ENCODE assay signal across 20 mouse cellular contexts in genomic region chr15:101414807-101415565, GRCm38 (mm10). TPM values are rescaled to one million over a fixed set of nuclear protein-coding genes. Genes with fewer than 3 reads are reported as not detected.
DNase-seq lines count a peak whose midpoint lies in the region; ATAC-seq and TF ChIP-seq lines count a peak whose summit lies in the region.
"Had no signal": no experiment of that assay in that cellular context is flagged by ENCODE, and none has a peak within 500 bp of the region (broad histone marks: within the 10 kb centered on the region; RNA-seq: fewer than 3 reads in every experiment).

No protein-coding gene starts in this region.

- 32% methylated on average over 11 of the region's 11 CpGs for WGBS in cerebellum, adult 2 months
- WGBS in intestine, embryonic 14.5 days: 40% methylated on average over 11 of the region's 11 CpGs
- 40% methylated on average over 11 of the region's 11 CpGs for WGBS in stomach, postnatal 0 days
- WGBS in midbrain, embryonic 15.5 days: 42% methylated on average over 11 of the region's 11 CpGs

- no peak for TF ChIP-seq EP300 in stomach, postnatal 0 days (optimal IDR thresholded peaks at IDR 0.05)

- no peak overlapping the region for H3K4me3 ChIP-seq in cerebellum, adult 2 months (replicated peaks; ENCODE audit: insufficient read depth, low read depth, low read length)
- H3K4me3 ChIP-seq in intestine, embryonic 14.5 days (ENCODE audit: low read depth, low read length): no peak overlapping the region
- no peak overlapping the region for H3K4me3 ChIP-seq in stomach, postnatal 0 days (ENCODE audit: low read depth, low read length)
- no peak overlapping the region for H3K4me3 ChIP-seq in midbrain, embryonic 15.5 days
- H3K4me3 ChIP-seq: embryonic facial prominence, embryonic 13.5 days; forebrain, embryonic 12.5 days; heart, embryonic 12.5 days; neural tube, embryonic 12.5 days had no signal

- DNase-seq in lung, postnatal 36 days: peak; percentile 16
- no peak for DNase-seq in lung, postnatal 10 days
- DNase-seq in cerebellum, adult 2 months: peak; percentile 57 to 62
- no peak for DNase-seq in intestine, embryonic 14.5 days (ENCODE audit: low spot score)
- peak; percentile 55 for DNase-seq in stomach, postnatal 0 days (ENCODE audit: low spot score)
- DNase-seq in adipocyte (ENCODE audit: low spot score): no peak
- DNase-seq in neural tube, embryonic 10.5 days (ENCODE audit: extremely low spot score, low spot score): no peak
- DNase-seq: gastrocnemius, postnatal 36 days; right cerebral cortex, postnatal 14 days; thymus, postnatal 14 days had no signal

- peak; percentile 61 for ATAC-seq in intestine, embryonic 14.5 days (replicated peaks; ENCODE audit: low FRiP score, low TSS enrichment, low read depth)
- ATAC-seq in stomach, postnatal 0 days (ENCODE audit: low FRiP score, low TSS enrichment): peak; percentile 63
- ATAC-seq in midbrain, embryonic 15.5 days (replicated peaks): no peak
- ATAC-seq: activated CD4-positive, CD25-positive, alpha-beta regulatory T cell, adult 4 months; CD4-positive, CD25-positive, alpha-beta regulatory T cell, adult 4 months; midbrain, embryonic 16.5 days had no signal

- no peak overlapping the region for H3K4me2 ChIP-seq in intestine, embryonic 14.5 days (ENCODE audit: low read length)
- H3K4me2 ChIP-seq in stomach, postnatal 0 days (replicated peaks; ENCODE audit: low read depth): no peak overlapping the region
- no peak overlapping the region for H3K4me2 ChIP-seq in midbrain, embryonic 15.5 days
- H3K4me2 ChIP-seq: embryonic facial prominence, embryonic 13.5 days; forebrain, embryonic 12.5 days; heart, embryonic 12.5 days; neural tube, embryonic 12.5 days had no signal

- no peak overlapping the region for H3K9ac ChIP-seq in intestine, embryonic 14.5 days (ENCODE audit: low read length)
- no peak overlapping the region for H3K9ac ChIP-seq in stomach, postnatal 0 days (ENCODE audit: low read length)
- no peak overlapping the region for H3K9ac ChIP-seq in midbrain, embryonic 15.5 days
- H3K9ac ChIP-seq: embryonic facial prominence, embryonic 13.5 days; forebrain, embryonic 12.5 days; heart, embryonic 12.5 days; liver, embryonic 14.5 days had no signal

- no peaks in the 10 kb centered on the region for H3K9me3 ChIP-seq in intestine, embryonic 14.5 days (ENCODE audit: control insufficient read depth, low read length)
- H3K9me3 ChIP-seq in stomach, postnatal 0 days (ENCODE audit: control insufficient read depth, low read length): no peaks in the 10 kb centered on the region
- no peaks in the 10 kb centered on the region for H3K9me3 ChIP-seq in midbrain, embryonic 15.5 days
- H3K9me3 ChIP-seq: embryonic facial prominence, embryonic 13.5 days; forebrain, embryonic 12.5 days; heart, embryonic 12.5 days; neural tube, embryonic 12.5 days had no signal

- no peaks in the 10 kb centered on the region for H3K27me3 ChIP-seq in cerebellum, adult 2 months (ENCODE audit: control insufficient read depth, insufficient read depth, low read length)
- peaks cover 8% of the 10 kb centered on the region; the same call in 1 of the 2 replicates for H3K27me3 ChIP-seq in intestine, embryonic 14.5 days (replicated peaks; ENCODE audit: control insufficient read depth, insufficient read depth, low read length)
- no peaks in the 10 kb centered on the region for H3K27me3 ChIP-seq in stomach, postnatal 0 days (ENCODE audit: control insufficient read depth, insufficient read depth, low read length)
- peaks cover 10% of the 10 kb centered on the region for H3K27me3 ChIP-seq in midbrain, embryonic 15.5 days (replicated peaks)

- H3K36me3 ChIP-seq in intestine, embryonic 14.5 days (ENCODE audit: control insufficient read depth, insufficient read depth, low read length): no peaks in the 10 kb centered on the region
- no peaks in the 10 kb centered on the region for H3K36me3 ChIP-seq in stomach, postnatal 0 days (ENCODE audit: control insufficient read depth, insufficient read depth, low read length)
- no peaks in the 10 kb centered on the region for H3K36me3 ChIP-seq in midbrain, embryonic 15.5 days (replicated peaks)
- H3K36me3 ChIP-seq: embryonic facial prominence, embryonic 13.5 days; forebrain, embryonic 12.5 days; heart, embryonic 12.5 days; neural tube, embryonic 12.5 days had no signal

- peaks cover 22% of the 10 kb centered on the region for H3K4me1 ChIP-seq in cerebellum, adult 2 months (ENCODE audit: control insufficient read depth, insufficient read depth, low read length)
- H3K4me1 ChIP-seq in intestine, embryonic 14.5 days (replicated peaks; ENCODE audit: control insufficient read depth, insufficient read depth, low read length): 0 out of 2 replicates have a peak, but pooled peaks cover 5% of the 10 kb centered on the region
- no peaks in the 10 kb centered on the region for H3K4me1 ChIP-seq in stomach, postnatal 0 days (replicated peaks; ENCODE audit: control insufficient read depth, insufficient read depth)
- H3K4me1 ChIP-seq in midbrain, embryonic 15.5 days: peaks cover 3% of the 10 kb centered on the region; the same call in 1 of the 2 replicates
- H3K4me1 ChIP-seq: forebrain, embryonic 12.5 days; neural tube, embryonic 12.5 days had no signal

- no peak overlapping the region for H3K27ac ChIP-seq in cerebellum, adult 2 months (ENCODE audit: insufficient read depth, low read length)
- no peak overlapping the region for H3K27ac ChIP-seq in intestine, embryonic 14.5 days (ENCODE audit: low read depth)
- H3K27ac ChIP-seq in stomach, postnatal 0 days (replicated peaks): peak overlapping the region; percentile 45; the same call in 1 of the 2 replicates
- H3K27ac ChIP-seq in midbrain, embryonic 15.5 days: no peak overlapping the region
- H3K27ac ChIP-seq: embryonic facial prominence, embryonic 13.5 days; forebrain, embryonic 12.5 days; liver, embryonic 14.5 days; neural tube, embryonic 12.5 days had no signal

- no peak for TF ChIP-seq CTCF in cerebellum, adult 2 months (IDR thresholded peaks at IDR 0.05; ENCODE audit: borderline replicate concordance, insufficient read depth, low read depth, low read length)
- TF ChIP-seq CTCF in stomach, postnatal 0 days (IDR thresholded peaks at IDR 0.05; ENCODE audit: low read depth): no peak

- no peak for TF ChIP-seq POLR2A in cerebellum, adult 2 months (IDR thresholded peaks at IDR 0.05; ENCODE audit: borderline replicate concordance, insufficient read depth, low read length)

RNA-seq across cellular contexts. Expression of gene Krt7, which starts 4.1 kb away (rescaled TPM):
- 0.33 and 0.36 TPM in 2 replicates for polyA plus RNA-seq in cerebellum, adult 2 months (2012; rRNA removed)
- polyA plus RNA-seq in intestine, embryonic 14.5 days (2014; fragmentation: Nextera tagmentation; extraction: Ambion mirVana): 104 and 108 TPM in 2 replicates
- polyA plus RNA-seq in stomach, postnatal 0 days (2015; fragmentation: Nextera tagmentation; extraction: Ambion mirVana): 191 and 207 TPM in 2 replicates
- polyA plus RNA-seq in midbrain, embryonic 15.5 days (2015; fragmentation: Nextera tagmentation; extraction: Ambion mirVana): 0.52 and 0.62 TPM in 2 replicates
- polyA plus RNA-seq: activated CD4-positive, CD25-positive, alpha-beta regulatory T cell, adult 4 months had no signal

RNA-seq across cellular contexts. Expression of gene Krt87, which starts 23.6 kb away (rescaled TPM):
- 0.13 and 0.15 TPM in 2 replicates for polyA plus RNA-seq in cerebellum, adult 2 months (2012; rRNA removed)
- 0.17 TPM in 1 of 2 replicates, not detected in the other for polyA plus RNA-seq in intestine, embryonic 14.5 days (2014; fragmentation: Nextera tagmentation; extraction: Ambion mirVana)
- 0.23 and 0.24 TPM in 2 replicates for polyA plus RNA-seq in stomach, postnatal 0 days (2015; fragmentation: Nextera tagmentation; extraction: Ambion mirVana)
- 0.40 and 0.83 TPM in 2 replicates for polyA plus RNA-seq in midbrain, embryonic 15.5 days (2015; fragmentation: Nextera tagmentation; extraction: Ambion mirVana)
- polyA plus RNA-seq: heart, embryonic 12.5 days; limb, embryonic 11.5 days; liver, embryonic 14.5 days had no signal

RNA-seq across cellular contexts. Expression of gene Krt88, which starts 32.6 kb away (rescaled TPM):
- polyA plus RNA-seq in cerebellum, adult 2 months (2012; rRNA removed): not detected in 2 replicates
- polyA plus RNA-seq in intestine, embryonic 14.5 days (2014; fragmentation: Nextera tagmentation; extraction: Ambion mirVana): not detected in 2 replicates
- 0.15 TPM in 1 of 2 replicates, not detected in the other for polyA plus RNA-seq in stomach, postnatal 0 days (2015; fragmentation: Nextera tagmentation; extraction: Ambion mirVana)
- polyA plus RNA-seq in midbrain, embryonic 15.5 days (2015; fragmentation: Nextera tagmentation; extraction: Ambion mirVana): not detected in 2 replicates
- polyA plus RNA-seq: activated CD4-positive, CD25-positive, alpha-beta regulatory T cell, adult 4 months; CD4-positive, CD25-positive, alpha-beta regulatory T cell, adult 4 months; embryonic facial prominence, embryonic 13.5 days; forebrain, embryonic 12.5 days; heart, embryonic 12.5 days; limb, embryonic 11.5 days; liver, embryonic 14.5 days; midbrain, embryonic 16.5 days; neural tube, embryonic 12.5 days had no signal

RNA-seq across cellular contexts. Expression of gene Krt80, which starts 45.0 kb away (rescaled TPM):
- 0.05 and 0.30 TPM in 2 replicates for polyA plus RNA-seq in cerebellum, adult 2 months (2012; rRNA removed)
- polyA plus RNA-seq in intestine, embryonic 14.5 days (2014; fragmentation: Nextera tagmentation; extraction: Ambion mirVana): 0.81 and 1.6 TPM in 2 replicates
- polyA plus RNA-seq in stomach, postnatal 0 days (2015; fragmentation: Nextera tagmentation; extraction: Ambion mirVana): 63.0 and 75.8 TPM in 2 replicates
- polyA plus RNA-seq in midbrain, embryonic 15.5 days (2015; fragmentation: Nextera tagmentation; extraction: Ambion mirVana): 0.09 and 0.23 TPM in 2 replicates
- polyA plus RNA-seq: activated CD4-positive, CD25-positive, alpha-beta regulatory T cell, adult 4 months; forebrain, embryonic 12.5 days; limb, embryonic 11.5 days; neural tube, embryonic 12.5 days had no signal

RNA-seq across cellular contexts. Expression of gene Krt81, which starts 48.6 kb away (rescaled TPM):
- not detected in 2 replicates for polyA plus RNA-seq in cerebellum, adult 2 months (2012; rRNA removed)
- polyA plus RNA-seq in intestine, embryonic 14.5 days (2014; fragmentation: Nextera tagmentation; extraction: Ambion mirVana): not detected in 2 replicates
- not detected in 2 replicates for polyA plus RNA-seq in stomach, postnatal 0 days (2015; fragmentation: Nextera tagmentation; extraction: Ambion mirVana)
- polyA plus RNA-seq in midbrain, embryonic 15.5 days (2015; fragmentation: Nextera tagmentation; extraction: Ambion mirVana): 0.12 TPM in 1 of 2 replicates, not detected in the other
- polyA plus RNA-seq: activated CD4-positive, CD25-positive, alpha-beta regulatory T cell, adult 4 months; CD4-positive, CD25-positive, alpha-beta regulatory T cell, adult 4 months; embryonic facial prominence, embryonic 13.5 days; forebrain, embryonic 12.5 days; heart, embryonic 12.5 days; limb, embryonic 11.5 days; liver, embryonic 14.5 days; neural tube, embryonic 12.5 days had no signal

Comparison
In these comparisons a context has a peak if more than half of its experiments do, and no peak if none do; other contexts are left out.
1. DNase-seq: peak in lung, postnatal 36 days (single experiment), cerebellum, adult 2 months (2 of 2) and stomach, postnatal 0 days (single experiment); none in lung, postnatal 10 days (single experiment), intestine, embryonic 14.5 days (single experiment), adipocyte (single experiment) and neural tube, embryonic 10.5 days (single experiment).
2. RNA of gene Krt7, which starts 4.1 kb away (polyA plus RNA-seq): 191 to 207 TPM in stomach, postnatal 0 days and 104 to 108 TPM in intestine, embryonic 14.5 days; 0.52 to 0.62 TPM in midbrain, embryonic 15.5 days and 0.33 to 0.36 TPM in cerebellum, adult 2 months; every median in the first group is over 10 times any median in the second.